Mouse (Mus musculus): ENCODE data around the gene Fxn.

DNA sequence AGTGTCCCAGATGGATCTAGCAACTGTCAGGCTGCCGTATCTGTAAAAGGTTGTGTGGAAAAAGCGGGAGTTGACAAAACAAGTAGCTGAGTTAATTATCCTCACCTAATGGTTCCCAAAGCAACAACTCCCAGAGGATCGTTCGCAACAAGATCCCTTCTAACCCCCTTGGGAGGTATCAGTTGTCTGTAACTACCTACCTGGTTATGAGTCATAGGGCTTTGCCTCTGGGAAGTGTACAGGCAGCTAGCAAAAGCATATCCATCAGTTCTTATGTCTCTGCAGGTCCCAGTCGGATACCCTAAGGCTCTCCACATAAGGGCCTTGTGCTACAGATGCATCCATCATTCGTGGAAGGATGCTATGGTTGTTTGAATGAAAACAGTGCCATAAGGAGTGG lies 37.1 kb downstream of the Fxn start:
- TF ChIP-seq POLR2A (IDR thresholded peaks at IDR 0.05; ENCODE audit: low read depth, low read length) (no peak), CTCF (conservative IDR thresholded peaks at IDR 0.05; ENCODE audit: insufficient read depth, insufficient read length, low read depth, low read length) (no peak)

Data from kidney, adult 2 months (tissue).